Mouse (Mus musculus) lung, postnatal 0 days (tissue): ENCODE results near the gene Kcnq1.

ENCODE experiments used
- CTCF ChIP-seq: IDR thresholded peaks from 2 replicates; pipeline ENCODE4 v1.5.1; 2016; ENCODE audit warnings: antibody characterized with exemption, mild to moderate bottlenecking
- EP300 ChIP-seq: IDR thresholded peaks from 2 replicates; pipeline ENCODE4 v1.6.1; 2016; ENCODE audit warnings: antibody characterized with exemption, mild to moderate bottlenecking, control low read depth

DNA sequence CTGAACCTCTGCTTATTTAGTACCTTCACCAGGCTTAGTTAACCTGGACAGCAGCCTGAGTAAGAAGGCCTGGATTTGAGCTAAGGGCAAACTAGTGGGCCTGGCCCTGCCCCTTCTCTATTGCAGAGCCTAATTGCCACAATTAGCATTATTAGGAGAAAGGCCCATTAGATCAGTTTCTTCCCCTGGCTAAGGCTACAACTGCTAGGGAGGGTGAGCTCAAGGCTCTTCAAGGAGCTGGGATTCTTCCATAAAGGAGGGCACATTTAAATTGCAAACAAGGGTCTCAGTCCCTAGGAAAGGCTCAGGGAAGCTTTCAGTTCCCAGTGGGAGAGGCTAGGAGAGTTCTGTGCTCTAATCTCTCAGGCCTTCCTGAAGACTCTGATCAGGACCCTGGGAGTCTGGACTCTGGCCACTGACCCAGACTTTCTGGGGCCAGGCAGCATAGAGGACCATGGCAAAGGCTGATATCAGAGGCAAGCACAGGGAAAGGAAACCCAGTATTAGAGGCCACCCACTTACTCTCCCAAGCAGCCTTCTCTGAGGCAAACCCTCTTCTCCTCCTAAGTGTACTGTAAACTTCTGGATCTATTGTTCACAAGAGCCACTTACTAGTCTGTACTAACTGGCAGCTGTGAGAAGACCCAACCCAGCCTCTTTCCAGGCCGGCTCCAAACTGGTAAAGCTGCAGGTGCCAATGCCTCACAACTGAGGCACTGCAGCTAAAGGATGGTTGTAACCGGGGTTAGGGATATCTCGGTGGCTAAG, 183.1 kb downstream of the Kcnq1 start:
- no peak for TF ChIP-seq CTCF
- no peak for TF ChIP-seq EP300
